Mouse (Mus musculus): ENCODE results near the gene C130074G19Rik. TPM values are rescaled to one million over a fixed set of nuclear protein-coding genes. Genes with fewer than 3 reads are reported as not detected.

Gene C130074G19Rik
- total RNA-seq (2014; fragmentation: Nextera tagmentation) (not detected in 2 replicates), total RNA-seq (2017) (not detected in 2 replicates)

- ATAC-seq (replicated peaks; ENCODE audit: low FRiP score, low TSS enrichment, poor library complexity, severe bottlenecking) = peak; percentile 86
These were observed at the start of gene C130074G19Rik for GRCm38 (mm10) chr1:184882281-184883268. Gene C130074G19Rik (minus strand): TSS chr1:184883218.

DNA sequence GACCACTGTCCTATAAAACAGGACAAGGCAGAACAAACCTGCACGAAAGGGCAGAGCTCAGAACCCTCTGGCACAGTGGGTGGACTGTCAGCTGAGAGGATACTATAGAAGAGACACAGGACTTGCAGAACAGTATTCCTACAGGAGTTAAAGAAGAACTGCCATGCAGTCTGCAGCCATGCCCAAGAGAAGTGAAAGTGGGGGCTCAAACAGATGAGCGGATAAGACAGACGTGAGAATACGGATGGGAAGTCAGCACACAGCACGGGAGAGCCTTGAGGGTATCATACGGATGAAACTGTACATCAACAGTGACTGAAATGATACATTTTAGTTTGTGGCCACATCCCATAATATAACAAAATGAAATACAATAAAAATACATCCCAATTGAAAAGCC lies 48.1 kb upstream of the C130074G19Rik start:
- ATAC-seq (replicated peaks; ENCODE audit: low FRiP score, low TSS enrichment, poor library complexity, severe bottlenecking) = no peak

DNA sequence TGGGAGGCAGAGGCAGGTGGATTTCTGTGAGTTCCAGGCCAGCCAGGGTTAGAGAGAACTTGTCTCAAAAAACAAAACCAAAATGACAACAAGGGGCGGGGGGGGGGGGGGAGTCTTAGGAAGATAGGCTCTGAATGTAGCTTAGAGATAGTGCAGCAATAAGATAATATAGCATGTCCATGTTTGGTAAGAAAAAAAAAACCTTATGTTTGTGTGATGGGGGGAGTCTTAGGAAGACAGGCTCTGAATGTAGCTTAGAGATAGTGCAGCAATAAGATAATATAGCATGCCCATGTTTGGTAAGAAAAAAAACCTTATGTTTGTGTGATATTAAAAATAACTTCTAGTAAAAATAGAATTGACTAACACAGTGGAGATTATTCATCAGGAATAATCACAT lies 45.4 kb upstream of the C130074G19Rik start:
- ATAC-seq (replicated peaks; ENCODE audit: low FRiP score, low TSS enrichment, poor library complexity, severe bottlenecking) = peak; percentile 95

- ATAC-seq (replicated peaks; ENCODE audit: low FRiP score, low TSS enrichment, poor library complexity, severe bottlenecking) = 0 out of 2 replicates have a peak, but pooled peaks have one; percentile 20
These were observed 44.9 kb upstream of the C130074G19Rik start for GRCm38 (mm10) chr1:184927911-184928310.

GRCm38 (mm10) chr1:184922824-184923223 lies 39.8 kb upstream of the C130074G19Rik start:
- ATAC-seq (replicated peaks; ENCODE audit: low FRiP score, low TSS enrichment, poor library complexity, severe bottlenecking) = no peak

DNA sequence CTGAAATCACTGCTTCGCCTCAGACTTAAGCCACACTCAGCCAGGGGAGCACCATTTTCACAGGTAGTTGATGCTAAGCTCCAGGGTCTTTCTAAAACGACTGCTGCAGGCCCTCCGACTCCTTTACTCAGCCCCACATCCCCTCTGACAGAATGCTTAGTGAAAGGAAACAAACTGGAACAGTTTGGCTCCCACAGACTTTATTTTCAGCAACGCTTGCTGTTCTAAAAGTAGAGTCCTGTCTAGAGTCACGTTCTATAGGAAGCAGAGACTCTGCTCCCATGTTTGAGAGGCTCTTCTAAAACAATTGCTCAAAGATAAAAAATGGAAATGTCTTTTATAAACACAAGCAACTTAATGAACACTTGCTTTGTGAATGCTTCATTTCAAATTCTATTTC lies 37.0 kb upstream of the C130074G19Rik start:
- no peak for ATAC-seq (replicated peaks; ENCODE audit: low FRiP score, low TSS enrichment, poor library complexity, severe bottlenecking)

DNA sequence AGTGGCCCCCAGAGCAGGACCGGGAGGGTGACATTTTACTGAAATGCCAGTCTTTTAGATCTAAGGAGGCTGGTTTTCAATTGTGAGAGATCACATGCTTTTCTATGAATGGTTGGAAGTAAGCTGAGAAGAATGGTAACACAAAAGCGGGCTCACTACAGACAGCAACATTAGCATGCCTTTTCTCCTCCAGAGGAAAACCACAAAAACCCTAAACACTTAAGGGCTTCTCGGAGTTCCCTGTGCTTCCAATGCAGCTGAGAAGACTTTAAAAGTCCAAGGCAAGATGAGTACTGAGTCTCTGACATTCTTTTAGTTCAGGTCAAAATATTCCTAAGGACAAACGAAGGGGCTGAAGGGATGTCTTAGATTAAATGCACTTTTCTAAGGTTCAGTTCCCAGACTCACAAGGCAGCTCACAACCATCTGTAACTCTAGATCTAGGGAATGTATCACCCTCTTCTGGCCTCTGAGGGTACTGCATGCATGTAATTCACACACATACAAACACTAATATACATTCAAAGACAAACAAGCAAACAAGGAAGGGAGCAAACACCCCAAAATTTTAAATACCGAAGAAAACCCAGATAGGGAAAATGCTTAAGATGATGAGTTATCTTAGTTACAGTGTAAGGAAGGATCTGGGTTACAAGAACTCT lies 35.3 kb upstream of the C130074G19Rik start:
- peak; percentile 83 for ATAC-seq (replicated peaks; ENCODE audit: low FRiP score, low TSS enrichment, poor library complexity, severe bottlenecking)

- ATAC-seq (replicated peaks; ENCODE audit: low FRiP score, low TSS enrichment, poor library complexity, severe bottlenecking) = no peak
These were observed 29.3 kb upstream of the C130074G19Rik start for GRCm38 (mm10) chr1:184912336-184912735.

- no peak for ATAC-seq (replicated peaks; ENCODE audit: low FRiP score, low TSS enrichment, poor library complexity, severe bottlenecking)
These were observed 28.8 kb upstream of the C130074G19Rik start for GRCm38 (mm10) chr1:184911861-184912260.

DNA sequence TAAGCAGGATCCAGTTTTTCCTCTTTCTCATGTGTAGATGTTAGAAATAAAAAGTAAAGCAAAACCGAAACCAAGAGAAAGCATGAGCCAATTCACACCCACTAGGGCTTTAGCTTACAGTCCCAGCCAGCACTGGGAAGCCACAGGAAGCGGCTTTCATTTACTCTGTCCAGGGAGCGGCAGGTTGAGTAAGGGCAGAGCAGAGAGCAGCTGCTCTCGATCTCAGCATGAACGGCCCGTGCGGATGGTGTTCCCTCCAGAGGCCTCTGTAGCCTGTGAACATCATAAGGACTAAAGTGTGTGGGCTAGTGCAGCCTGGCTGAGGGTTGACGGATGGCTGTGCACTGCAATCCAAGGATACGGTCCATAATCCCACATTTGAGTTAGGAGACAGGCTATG lies 25.5 kb upstream of the C130074G19Rik start:
- peak; percentile 60 for ATAC-seq (replicated peaks; ENCODE audit: low FRiP score, low TSS enrichment, poor library complexity, severe bottlenecking)

DNA sequence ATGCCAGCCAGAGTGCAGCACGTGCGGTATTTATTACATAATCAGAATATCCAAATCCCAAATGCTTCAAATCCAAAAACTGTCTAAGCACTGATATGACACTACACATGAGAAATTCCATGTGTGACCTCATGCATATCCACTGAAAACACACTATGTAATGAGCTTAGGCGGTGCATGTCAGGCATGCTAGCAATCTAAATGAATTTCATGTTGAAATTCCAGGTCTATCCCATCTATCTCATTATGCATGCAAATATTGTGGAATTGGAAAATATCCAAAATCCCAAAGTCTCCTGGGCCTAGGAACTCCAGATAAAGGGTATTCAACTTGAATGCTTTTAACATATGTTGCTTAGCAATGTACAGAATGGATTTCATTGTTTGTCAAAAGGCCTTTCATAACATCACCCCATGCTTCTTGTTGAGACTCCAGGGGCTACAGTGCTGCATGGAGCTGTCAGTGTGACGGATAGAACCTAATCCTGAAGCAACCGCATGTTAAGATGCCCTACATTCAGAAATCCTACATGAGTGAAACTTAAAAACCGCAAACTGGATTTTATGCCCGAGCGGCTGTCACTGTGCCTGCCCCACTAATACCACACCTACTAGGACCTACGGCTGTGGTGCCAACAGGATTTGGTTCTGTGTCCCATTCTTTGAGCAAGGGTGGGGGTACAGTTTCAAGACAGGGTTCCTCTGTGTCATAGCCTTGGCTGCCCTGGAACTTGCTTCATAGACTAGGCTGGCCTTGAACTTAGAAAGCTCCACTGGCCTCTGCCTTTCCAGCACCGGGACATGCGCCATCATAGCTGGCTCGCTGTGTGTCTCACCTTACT lies 23.1 kb upstream of the C130074G19Rik start:
- no peak for ATAC-seq (replicated peaks; ENCODE audit: low FRiP score, low TSS enrichment, poor library complexity, severe bottlenecking)

GRCm38 (mm10) chr1:184905371-184905770 lies 22.4 kb upstream of the C130074G19Rik start:
- ATAC-seq (replicated peaks; ENCODE audit: low FRiP score, low TSS enrichment, poor library complexity, severe bottlenecking) = no peak

- ATAC-seq (replicated peaks; ENCODE audit: low FRiP score, low TSS enrichment, poor library complexity, severe bottlenecking) = no peak
These were observed 20.7 kb upstream of the C130074G19Rik start for GRCm38 (mm10) chr1:184903697-184904096.

- ATAC-seq (replicated peaks; ENCODE audit: low FRiP score, low TSS enrichment, poor library complexity, severe bottlenecking) = no peak
These were observed 19.9 kb upstream of the C130074G19Rik start for GRCm38 (mm10) chr1:184902886-184903285.

GRCm38 (mm10) chr1:184897350-184897749 lies 14.3 kb upstream of the C130074G19Rik start:
- no peak for ATAC-seq (replicated peaks; ENCODE audit: low FRiP score, low TSS enrichment, poor library complexity, severe bottlenecking)

GRCm38 (mm10) chr1:184891998-184892397 lies 9.0 kb upstream of the C130074G19Rik start:
- ATAC-seq (replicated peaks; ENCODE audit: low FRiP score, low TSS enrichment, poor library complexity, severe bottlenecking) = no peak

DNA sequence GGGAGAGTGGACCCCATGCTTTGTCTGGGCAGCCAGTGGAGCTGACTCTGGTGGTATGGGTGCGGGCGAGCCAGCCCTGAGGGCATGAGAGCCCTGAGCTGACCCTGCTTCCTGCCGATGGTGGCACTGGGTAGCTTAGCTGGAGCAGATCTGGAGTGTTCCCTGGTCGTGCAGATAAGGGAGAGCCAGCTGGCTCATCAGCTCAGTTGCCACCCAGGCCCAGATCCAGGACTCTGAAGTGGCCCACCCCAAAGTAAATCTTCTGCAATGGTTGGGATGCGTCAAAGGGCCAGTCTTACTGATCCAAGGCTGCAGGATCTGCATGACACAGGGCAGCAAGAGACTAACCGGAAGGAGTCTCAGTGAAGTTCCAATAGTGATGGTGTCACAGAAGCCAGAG lies 6.4 kb upstream of the C130074G19Rik start:
- ATAC-seq (replicated peaks; ENCODE audit: low FRiP score, low TSS enrichment, poor library complexity, severe bottlenecking) = peak; percentile 45; the same call in 1 of the 2 replicates

DNA sequence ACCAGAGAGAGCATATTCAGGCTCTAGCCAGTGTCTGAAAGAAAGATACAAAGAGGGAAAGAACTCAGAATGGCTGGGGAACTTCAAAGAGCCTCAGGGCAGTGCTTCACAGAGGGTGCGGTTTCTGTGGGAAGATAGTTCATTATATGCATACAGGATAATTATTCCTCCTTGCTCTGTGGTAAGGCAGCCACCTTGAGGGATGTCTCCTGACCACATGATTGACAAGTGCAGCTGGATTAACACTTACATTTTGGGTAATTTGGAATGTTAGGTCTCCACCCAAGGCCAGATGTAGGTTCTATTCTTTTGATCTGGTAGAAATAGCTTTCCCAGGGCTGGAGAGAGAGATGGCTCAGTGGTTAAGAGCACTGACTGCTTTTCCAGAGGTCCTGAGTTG lies 3.1 kb upstream of the C130074G19Rik start:
- no peak for ATAC-seq (replicated peaks; ENCODE audit: low FRiP score, low TSS enrichment, poor library complexity, severe bottlenecking)

- no peak for ATAC-seq (replicated peaks; ENCODE audit: low FRiP score, low TSS enrichment, poor library complexity, severe bottlenecking)
These were observed 1.2 kb downstream of the C130074G19Rik start for GRCm38 (mm10) chr1:184881861-184882260.

Data from megakaryocyte-erythroid progenitor cell, adult 5-6 weeks (primary cell).